Mouse (Mus musculus): ENCODE measurements around the gene Gnb4. TPM values are rescaled to one million over a fixed set of nuclear protein-coding genes. Genes with fewer than 3 reads are reported as not detected.
A peak's percentile ranks its signal among the peaks of the same experiment; 100 is the strongest.

Gnb4 gene
- polyA plus RNA-seq, 1 experiment = 7.6 TPM

- no peak overlapping the region for H3K27ac ChIP-seq (ENCODE audit: insufficient read depth, low read depth, low read length)
- peaks cover 3% of the 10 kb centered on the region; the same call in 1 of the 2 replicates for H3K4me1 ChIP-seq (ENCODE audit: control insufficient read depth, insufficient read depth, low read length)
These were observed 417 bp downstream of the Gnb4 start for GRCm38 (mm10) chr3:32616006-32616330.

GRCm38 (mm10) chr3:32615376-32615775 is 1.0 kb downstream of the Gnb4 start:
- H3K27ac ChIP-seq (ENCODE audit: insufficient read depth, low read depth, low read length) = no peak overlapping the region
- TF ChIP-seq POLR2A (IDR thresholded peaks at IDR 0.05; ENCODE audit: borderline replicate concordance, low read depth, low read length) (no peak), CTCF (IDR thresholded peaks at IDR 0.05; ENCODE audit: low read depth, low read length) (no peak)
- H3K4me3 ChIP-seq (ENCODE audit: insufficient read depth, low read length) = peak overlapping the region; percentile 69; the same call in 1 of the 2 replicates
- H3K4me1 ChIP-seq (ENCODE audit: control insufficient read depth, insufficient read depth, low read length) = peaks cover 3% of the 10 kb centered on the region; the same call in 1 of the 2 replicates

More at GRCm38 (mm10) chr3:32616006-32616330, 417 bp downstream of the Gnb4 start:
- peak overlapping the region; percentile 69 for H3K4me3 ChIP-seq (ENCODE audit: insufficient read depth, low read length)
- no peak for TF ChIP-seq CTCF (IDR thresholded peaks at IDR 0.05; ENCODE audit: low read depth, low read length)
- TF ChIP-seq POLR2A (IDR thresholded peaks at IDR 0.05; ENCODE audit: borderline replicate concordance, low read depth, low read length) = no peak

DNA sequence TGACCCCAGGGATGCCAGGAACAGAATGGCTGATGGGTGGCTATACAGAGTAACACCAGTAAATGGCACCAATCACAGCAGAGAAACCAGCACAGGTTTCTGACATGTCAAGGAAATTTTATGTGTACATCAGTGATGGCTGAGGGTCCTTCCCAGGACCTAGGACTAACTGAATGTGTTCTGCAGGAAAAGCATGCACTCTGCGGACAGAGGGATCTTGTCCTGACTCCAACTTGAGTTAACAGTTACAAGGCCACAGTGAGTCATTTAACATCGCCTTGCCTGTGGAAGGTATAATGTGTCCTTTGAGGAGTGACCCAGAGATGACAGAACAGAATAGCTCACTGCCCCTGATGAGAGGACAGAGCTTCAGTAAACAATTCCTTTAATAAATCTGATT is 1.6 kb downstream of the Gnb4 start:
- no peak overlapping the region for H3K27ac ChIP-seq (ENCODE audit: insufficient read depth, low read depth, low read length)
- no peak for TF ChIP-seq CTCF (IDR thresholded peaks at IDR 0.05; ENCODE audit: low read depth, low read length)
- TF ChIP-seq POLR2A (IDR thresholded peaks at IDR 0.05; ENCODE audit: borderline replicate concordance, low read depth, low read length) = no peak

GRCm38 (mm10) chr3:32611606-32612170 is 4.7 kb downstream of the Gnb4 start:
- H3K4me1 ChIP-seq (ENCODE audit: control insufficient read depth, insufficient read depth, low read length) = peaks cover 3% of the 10 kb centered on the region; the same call in 1 of the 2 replicates
- no peak overlapping the region for H3K4me3 ChIP-seq (ENCODE audit: insufficient read depth, low read length)
- no peak overlapping the region for H3K27ac ChIP-seq (ENCODE audit: insufficient read depth, low read depth, low read length)
- TF ChIP-seq CTCF (IDR thresholded peaks at IDR 0.05; ENCODE audit: low read depth, low read length) (no peak), POLR2A (IDR thresholded peaks at IDR 0.05; ENCODE audit: borderline replicate concordance, low read depth, low read length) (no peak)

More for the DNA sequence above, 1.6 kb downstream of the Gnb4 start:
- no peak overlapping the region for H3K4me3 ChIP-seq (ENCODE audit: insufficient read depth, low read length)
- peaks cover 3% of the 10 kb centered on the region; the same call in 1 of the 2 replicates for H3K4me1 ChIP-seq (ENCODE audit: control insufficient read depth, insufficient read depth, low read length)

- Histone ChIP-seq H3K27ac (ENCODE audit: insufficient read depth, low read depth, low read length) (no peak overlapping the region), H3K4me3 (ENCODE audit: insufficient read depth, low read length) (no peak overlapping the region), H3K4me1 (ENCODE audit: control insufficient read depth, insufficient read depth, low read length) (peaks cover under 1% of the 10 kb centered on the region; the same call in 1 of the 2 replicates)
- TF ChIP-seq CTCF (IDR thresholded peaks at IDR 0.05; ENCODE audit: low read depth, low read length) = 0 out of 2 replicates have a peak, but pooled peaks have one; percentile 21
- no peak for TF ChIP-seq POLR2A (IDR thresholded peaks at IDR 0.05; ENCODE audit: borderline replicate concordance, low read depth, low read length)
These were observed 5.8 kb downstream of the Gnb4 start for GRCm38 (mm10) chr3:32610560-32610959.

DNA sequence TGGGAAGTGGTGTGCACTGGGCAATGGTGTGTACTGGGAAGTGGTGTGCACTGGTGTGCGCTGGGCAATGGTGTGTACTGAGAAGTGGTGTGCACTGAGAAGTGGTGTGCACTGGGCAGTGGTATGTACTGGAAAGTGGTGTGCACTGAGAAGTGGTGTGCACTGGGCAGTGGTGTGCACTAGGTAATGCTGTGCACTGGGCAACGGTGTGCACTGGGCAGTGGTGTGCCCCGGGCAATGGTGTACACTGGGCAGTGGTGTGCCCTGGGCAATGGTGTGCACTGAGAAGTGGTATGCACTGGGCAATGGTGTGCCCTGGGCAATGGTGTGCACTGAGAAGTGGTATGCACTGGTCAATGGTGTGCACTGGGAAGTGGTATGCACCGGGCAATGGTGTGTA is 7.2 kb downstream of the Gnb4 start:
- no peak overlapping the region for H3K27ac ChIP-seq (ENCODE audit: insufficient read depth, low read depth, low read length)
- no peak overlapping the region for H3K4me3 ChIP-seq (ENCODE audit: insufficient read depth, low read length)
- no peaks in the 10 kb centered on the region for H3K4me1 ChIP-seq (ENCODE audit: control insufficient read depth, insufficient read depth, low read length)
- no peak for TF ChIP-seq CTCF (IDR thresholded peaks at IDR 0.05; ENCODE audit: low read depth, low read length)
- TF ChIP-seq POLR2A (IDR thresholded peaks at IDR 0.05; ENCODE audit: borderline replicate concordance, low read depth, low read length) = no peak

GRCm38 (mm10) chr3:32601055-32601454 is 15.3 kb downstream of the Gnb4 start:
- Histone ChIP-seq H3K27ac (ENCODE audit: insufficient read depth, low read depth, low read length) (no peak overlapping the region), H3K4me1 (ENCODE audit: control insufficient read depth, insufficient read depth, low read length) (no peaks in the 10 kb centered on the region), H3K4me3 (ENCODE audit: insufficient read depth, low read length) (no peak overlapping the region)
- TF ChIP-seq CTCF (IDR thresholded peaks at IDR 0.05; ENCODE audit: low read depth, low read length) (no peak), POLR2A (IDR thresholded peaks at IDR 0.05; ENCODE audit: borderline replicate concordance, low read depth, low read length) (no peak)

GRCm38 (mm10) chr3:32599328-32599727 is 17.1 kb downstream of the Gnb4 start:
- H3K4me3 ChIP-seq (ENCODE audit: insufficient read depth, low read length) = no peak overlapping the region
- TF ChIP-seq POLR2A (IDR thresholded peaks at IDR 0.05; ENCODE audit: borderline replicate concordance, low read depth, low read length) (no peak), CTCF (IDR thresholded peaks at IDR 0.05; ENCODE audit: low read depth, low read length) (no peak)
- no peaks in the 10 kb centered on the region for H3K4me1 ChIP-seq (ENCODE audit: control insufficient read depth, insufficient read depth, low read length)
- H3K27ac ChIP-seq (ENCODE audit: insufficient read depth, low read depth, low read length) = no peak overlapping the region

DNA sequence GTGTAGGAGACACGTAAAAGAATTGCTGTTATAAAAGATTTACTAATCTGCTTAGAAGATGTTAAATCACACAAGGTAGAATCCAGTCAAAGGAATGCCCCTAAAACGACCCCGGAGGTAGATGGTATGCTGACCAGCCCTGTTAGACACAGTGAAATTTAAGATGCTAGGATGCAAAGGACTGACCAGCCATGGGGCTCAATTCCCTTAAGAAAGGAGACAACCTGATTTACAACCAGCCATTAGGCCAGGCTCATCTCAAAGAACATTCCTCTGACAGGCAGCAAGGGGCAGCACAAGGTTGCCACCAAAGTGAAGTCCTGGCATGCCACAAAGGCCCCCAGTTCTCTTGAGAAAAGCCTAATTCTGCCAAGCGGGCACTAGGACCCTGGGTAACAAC is 21.3 kb downstream of the Gnb4 start:
- TF ChIP-seq POLR2A (IDR thresholded peaks at IDR 0.05; ENCODE audit: borderline replicate concordance, low read depth, low read length) (no peak), CTCF (IDR thresholded peaks at IDR 0.05; ENCODE audit: low read depth, low read length) (no peak)

DNA sequence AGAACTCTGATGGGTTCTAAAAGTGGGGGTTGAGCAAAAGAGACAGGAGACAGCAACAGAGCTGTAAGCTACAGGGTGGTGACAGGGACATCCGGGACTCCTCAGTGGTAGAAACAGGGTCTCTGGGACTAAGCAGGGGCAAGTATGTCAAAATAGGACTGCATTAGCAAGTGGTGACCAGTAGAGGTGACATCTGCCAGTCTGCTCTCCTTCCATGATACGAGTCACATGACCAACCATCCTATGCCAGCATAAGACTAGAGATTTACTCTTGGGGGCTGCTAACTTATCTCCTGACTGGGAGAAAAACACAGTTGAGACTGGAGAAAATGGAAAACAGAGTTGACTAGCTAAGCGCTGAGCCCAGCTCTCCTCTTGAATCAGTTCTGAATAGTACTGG is 30.1 kb downstream of the Gnb4 start:
- TF ChIP-seq CTCF (IDR thresholded peaks at IDR 0.05; ENCODE audit: low read depth, low read length) (no peak), POLR2A (IDR thresholded peaks at IDR 0.05; ENCODE audit: borderline replicate concordance, low read depth, low read length) (no peak)
- no peak overlapping the region for H3K4me3 ChIP-seq (ENCODE audit: insufficient read depth, low read length)

More for the DNA sequence above, 21.3 kb downstream of the Gnb4 start:
- H3K27ac ChIP-seq (ENCODE audit: insufficient read depth, low read depth, low read length) = no peak overlapping the region
- H3K4me3 ChIP-seq (ENCODE audit: insufficient read depth, low read length) = no peak overlapping the region
- H3K4me1 ChIP-seq (ENCODE audit: control insufficient read depth, insufficient read depth, low read length) = peaks cover 3% of the 10 kb centered on the region; the same call in 1 of the 2 replicates

More for the DNA sequence above, 30.1 kb downstream of the Gnb4 start:
- H3K27ac ChIP-seq (ENCODE audit: insufficient read depth, low read depth, low read length) = no peak overlapping the region
- H3K4me1 ChIP-seq (ENCODE audit: control insufficient read depth, insufficient read depth, low read length) = peaks cover 3% of the 10 kb centered on the region; the same call in 1 of the 2 replicates

Data from bone marrow macrophage, adult 2 months (primary cell).